In the genomic region with DNA sequence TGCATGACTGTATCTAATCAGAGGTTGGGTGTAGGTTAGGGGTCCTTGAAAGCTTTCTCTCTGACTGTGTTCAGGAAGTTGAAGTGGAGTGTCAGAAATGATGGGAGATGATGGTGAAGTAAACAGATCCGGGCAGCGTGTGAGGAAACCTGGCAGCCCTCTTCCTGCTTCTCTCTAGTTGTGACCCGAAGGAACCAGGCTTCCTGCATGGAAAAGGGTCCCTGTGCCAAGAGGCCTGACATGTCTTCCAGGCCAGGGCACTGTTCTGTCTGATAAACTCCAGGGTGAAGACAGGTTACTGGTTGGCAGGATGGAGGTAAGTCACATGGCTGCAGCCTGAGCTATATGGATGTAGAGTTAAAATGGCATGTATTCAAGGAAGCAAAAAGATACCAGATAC, we compare ENCODE assay signal across 13 mouse cellular contexts.
"Had no signal": no experiment of that assay in that cellular context is flagged by ENCODE, and none has a peak within 500 bp of the region (broad histone marks: within the 10 kb centered on the region; RNA-seq: fewer than 3 reads in every experiment).

No protein-coding gene starts in this region.

- H3K4me1 ChIP-seq: megakaryocyte, embryonic 14.5 days had no signal

- H3K36me3 ChIP-seq: liver, embryonic 12.5 days; midbrain, embryonic 13.5 days; neural tube, embryonic 15.5 days had no signal

- ATAC-seq: intestine, embryonic 16.5 days; liver, embryonic 12.5 days; midbrain, embryonic 13.5 days had no signal

- H3K4me2 ChIP-seq: limb, embryonic 15.5 days; liver, embryonic 12.5 days; lung, embryonic 14.5 days; midbrain, embryonic 13.5 days; neural tube, embryonic 15.5 days had no signal

- H3K4me3 ChIP-seq: limb, embryonic 15.5 days; liver, embryonic 12.5 days; megakaryocyte, embryonic 14.5 days; midbrain, embryonic 13.5 days; myocyte; neural tube, embryonic 15.5 days had no signal

- H3K27ac ChIP-seq: limb, embryonic 15.5 days; liver, embryonic 12.5 days; midbrain, embryonic 13.5 days; neural tube, embryonic 15.5 days had no signal

- H3K9ac ChIP-seq: limb, embryonic 15.5 days; liver, embryonic 12.5 days; lung, embryonic 14.5 days; midbrain, embryonic 13.5 days; neural tube, embryonic 15.5 days had no signal

- H3K9me3 ChIP-seq: limb, embryonic 15.5 days; liver, embryonic 12.5 days; neural tube, embryonic 15.5 days had no signal

- DNase-seq: layer of hippocampus, adult 9-11 months; layer of hippocampus, postnatal 36 days; lung, embryonic 14.5 days; right cerebral cortex, adult 18-20 months; right cerebral cortex, postnatal 25 days; thymus, postnatal 4 days had no signal
